Mouse (Mus musculus): Measurements from ENCODE around the gene Cryba2.

Cryba2 gene

GRCm38 (mm10) chr1:74843090-74843489, 49.9 kb downstream of the Cryba2 start:
- Histone ChIP-seq H3K27me3 (ENCODE audit: control insufficient read depth, insufficient read depth, low read length, poor library complexity, severe bottlenecking) (peaks cover 3% of the 10 kb centered on the region; the same call in 1 of the 2 replicates), H3K36me3 (ENCODE audit: control insufficient read depth, insufficient read depth, low read length, poor library complexity, severe bottlenecking) (no peaks in the 10 kb centered on the region)
- DNase-seq (ENCODE audit: low read depth, low spot score), result no peak

All from splenic B cell, adult 2 months (primary cell).